Mouse (Mus musculus) retina, postnatal 7 days (tissue): ENCODE measurements around the gene Igsf21.

Source experiments
- DNase-seq: peaks from one replicate; pipeline ENCODE4 v3.0.0-alpha.2; 2012; ENCODE audit warnings: low read depth, low spot score

Igsf21 gene

GRCm38 (mm10) chr4:140196717-140197116 is 49.9 kb downstream of the Igsf21 start:
- DNase-seq = no peak

GRCm38 (mm10) chr4:140192276-140193002 is 54.1 kb downstream of the Igsf21 start:
- DNase-seq = peak; percentile 23

- no peak for DNase-seq
These were observed 57.0 kb downstream of the Igsf21 start for GRCm38 (mm10) chr4:140189601-140190000.

- DNase-seq = no peak
These were observed 58.0 kb downstream of the Igsf21 start for GRCm38 (mm10) chr4:140188626-140189025.

- peak; percentile 40 for DNase-seq
These were observed 59.0 kb downstream of the Igsf21 start for GRCm38 (mm10) chr4:140187404-140188145.

GRCm38 (mm10) chr4:140179576-140179975 is 67.0 kb downstream of the Igsf21 start:
- DNase-seq = peak; percentile 64

- no peak for DNase-seq
These were observed 69.5 kb downstream of the Igsf21 start for GRCm38 (mm10) chr4:140177055-140177454.

GRCm38 (mm10) chr4:140173746-140174399 is 72.7 kb downstream of the Igsf21 start:
- no peak for DNase-seq

- DNase-seq = no peak
These were observed 73.5 kb downstream of the Igsf21 start for GRCm38 (mm10) chr4:140173084-140173483.

GRCm38 (mm10) chr4:140171917-140172316 is 74.7 kb downstream of the Igsf21 start:
- no peak for DNase-seq

GRCm38 (mm10) chr4:140171189-140171588 is 75.4 kb downstream of the Igsf21 start:
- no peak for DNase-seq

- no peak for DNase-seq
These were observed 80.7 kb downstream of the Igsf21 start for GRCm38 (mm10) chr4:140165851-140166250.

- no peak for DNase-seq
These were observed 81.9 kb downstream of the Igsf21 start for GRCm38 (mm10) chr4:140164662-140165061.

- no peak for DNase-seq
These were observed 87.0 kb downstream of the Igsf21 start for GRCm38 (mm10) chr4:140159617-140160016.

- no peak for DNase-seq
These were observed 91.6 kb downstream of the Igsf21 start for GRCm38 (mm10) chr4:140154899-140155463.

GRCm38 (mm10) chr4:140154484-140154883 is 92.1 kb downstream of the Igsf21 start:
- no peak for DNase-seq

GRCm38 (mm10) chr4:140153711-140154114 is 92.9 kb downstream of the Igsf21 start:
- no peak for DNase-seq

GRCm38 (mm10) chr4:140153101-140153500 is 93.5 kb downstream of the Igsf21 start:
- DNase-seq = no peak

GRCm38 (mm10) chr4:140149706-140150105 is 96.9 kb downstream of the Igsf21 start:
- DNase-seq = no peak

- DNase-seq = no peak
These were observed 98.5 kb downstream of the Igsf21 start for GRCm38 (mm10) chr4:140147857-140148695.
